Mouse (Mus musculus): Measurements from ENCODE around the gene Smok3b. TPM values are rescaled to one million over a fixed set of nuclear protein-coding genes. Genes with fewer than 3 reads are reported as not detected.

Smok3b gene
- polyA plus RNA-seq (2012; fragmentation: generic; extraction: Trizol), result not detected

GRCm38 (mm10) chr5:138020961-138021479 is at the start of gene Smok3b, which contains the start of gene Smok3a:
Smok3b (plus strand) TSS chr5:138021429.
Smok3a (plus strand) TSS chr5:138021261.

GRCm38 (mm10) chr5:137981300-137981699 is 39.9 kb upstream of the Smok3b start, which contains the start of gene Azgp1:
Azgp1 (plus strand) TSS chr5:137981520.

GRCm38 (mm10) chr5:138052894-138053293 is 31.7 kb downstream of the Smok3b start, which contains the start of gene Smok3c:
Smok3c (plus strand) TSS chr5:138053194.

GRCm38 (mm10) chr5:138084996-138085395 is 63.8 kb downstream of the Smok3b start, which contains the start of gene Zkscan1:
Zkscan1 (plus strand) TSS chr5:138085084.

Other genes starting within 250 kb of the Smok3b start
- 10 to 100 TPM; 32.9 to 38.5 TPM for gene Ppp1r35, start 242.6 kb upstream of the Smok3b start, polyA plus RNA-seq (2012; fragmentation: generic; extraction: Trizol)
- 10 to 100 TPM; 34.7 to 57.8 TPM for gene Mepce, start 233.8 kb upstream of the Smok3b start, polyA plus RNA-seq (2012; fragmentation: generic; extraction: Trizol)
- 1 to 10 TPM in 1 of 2 experiments, under 1 TPM in 1; 0.36 to 7.1 TPM for gene Zcwpw1, start 233.6 kb upstream of the Smok3b start, polyA plus RNA-seq (2012; fragmentation: generic; extraction: Trizol)
- gene Pilra, start 185.1 kb upstream of the Smok3b start, polyA plus RNA-seq (2012; fragmentation: generic; extraction: Trizol), result not detected
- gene Pilrb1, start 163.3 kb upstream of the Smok3b start, polyA plus RNA-seq (2012; fragmentation: generic; extraction: Trizol), result under 1 TPM in 1 of 2 experiments, not detected in 1; 0.15 TPM
- under 1 TPM in 1 of 2 experiments, not detected in 1; 0.04 TPM for gene Pilrb2, start 149.6 kb upstream of the Smok3b start, polyA plus RNA-seq (2012; fragmentation: generic; extraction: Trizol)
- not detected for gene Cyp3a13, start 99.8 kb upstream of the Smok3b start, polyA plus RNA-seq (2012; fragmentation: generic; extraction: Trizol)
- gene Gjc3, start 58.3 kb upstream of the Smok3b start, polyA plus RNA-seq (2012; fragmentation: generic; extraction: Trizol), result under 1 TPM in 1 of 2 experiments, not detected in 1; 0.01 TPM
- not detected for gene Azgp1, start 39.9 kb upstream of the Smok3b start, polyA plus RNA-seq (2012; fragmentation: generic; extraction: Trizol)
- gene Smok3a, start 168 bp upstream of the Smok3b start, polyA plus RNA-seq (2012; fragmentation: generic; extraction: Trizol), result not detected
- not detected for gene Smok3c, start 31.8 kb downstream of the Smok3b start, polyA plus RNA-seq (2012; fragmentation: generic; extraction: Trizol)
- 1 to 10 TPM in 1 of 2 experiments, under 1 TPM in 1; 0.23 to 4.5 TPM for gene Zkscan1, start 63.7 kb downstream of the Smok3b start, polyA plus RNA-seq (2012; fragmentation: generic; extraction: Trizol)
- gene Zscan21, start 95.5 kb downstream of the Smok3b start, polyA plus RNA-seq (2012; fragmentation: generic; extraction: Trizol), result 10 to 100 TPM in 1 of 2 experiments, 1 to 10 TPM in 1; 1.8 to 19.0 TPM
- gene Zfp113, start 134.3 kb downstream of the Smok3b start, polyA plus RNA-seq (2012; fragmentation: generic; extraction: Trizol), result 1 to 10 TPM in 1 of 2 experiments, under 1 TPM in 1; 0.56 to 3.5 TPM
- 100 to 1,000 TPM; 170 to 230 TPM for gene Cops6, start 139.6 kb downstream of the Smok3b start, polyA plus RNA-seq (2012; fragmentation: generic; extraction: Trizol)
- 10 to 100 TPM in 1 of 2 experiments, 1 to 10 TPM in 1; 6.1 to 21.4 TPM for gene Ap4m1, start 150.6 kb downstream of the Smok3b start, polyA plus RNA-seq (2012; fragmentation: generic; extraction: Trizol)
- gene Mcm7, start 151.0 kb downstream of the Smok3b start, polyA plus RNA-seq (2012; fragmentation: generic; extraction: Trizol), result 100 to 1,000 TPM in 1 of 2 experiments, 10 to 100 TPM in 1; 61.2 to 191 TPM
- gene Taf6, start 166.0 kb downstream of the Smok3b start, polyA plus RNA-seq (2012; fragmentation: generic; extraction: Trizol), result 10 to 100 TPM; 25.1 to 32.8 TPM
- gene Cnpy4, start 166.1 kb downstream of the Smok3b start, polyA plus RNA-seq (2012; fragmentation: generic; extraction: Trizol), result 10 to 100 TPM in 1 of 2 experiments, 1 to 10 TPM in 1; 3.2 to 41.2 TPM
- 1 to 10 TPM in 1 of 2 experiments, under 1 TPM in 1; 0.83 to 3.0 TPM for gene Mblac1, start 172.9 kb downstream of the Smok3b start, polyA plus RNA-seq (2012; fragmentation: generic; extraction: Trizol)
- gene Nxpe5, start 204.5 kb downstream of the Smok3b start, polyA plus RNA-seq (2012; fragmentation: generic; extraction: Trizol), result not detected
- 100 to 1,000 TPM in 1 of 2 experiments, 10 to 100 TPM in 1; 81.8 to 128 TPM for gene Lamtor4, start 234.1 kb downstream of the Smok3b start, polyA plus RNA-seq (2012; fragmentation: generic; extraction: Trizol)
- 10 to 100 TPM in 1 of 2 experiments, 1 to 10 TPM in 1; 2.6 to 12.4 TPM for gene BC037034, start 242.6 kb downstream of the Smok3b start, polyA plus RNA-seq (2012; fragmentation: generic; extraction: Trizol)

All from C3H10T1/2 (cell line).